Comparison of ENCODE assay signal across 8 mouse cellular contexts in genomic region chr11:79030570-79031451, GRCm38 (mm10). TPM values are rescaled to one million over a fixed set of nuclear protein-coding genes. Genes with fewer than 3 reads are reported as not detected.
A peak's percentile ranks its signal among the peaks of the same experiment; 100 is the strongest.
DNase-seq lines count a peak whose midpoint lies in the region; ATAC-seq and TF ChIP-seq lines count a peak whose summit lies in the region.

No protein-coding gene starts in this region.

- peak; percentile 67 for ATAC-seq in hindbrain, postnatal 0 days

- no peaks in the 10 kb centered on the region for H3K9me3 ChIP-seq in hindbrain, postnatal 0 days (ENCODE audit: low read length)

- H3K9ac ChIP-seq in hindbrain, postnatal 0 days (replicated peaks; ENCODE audit: low read length), result no peak overlapping the region

- 0 out of 2 replicates have a peak, but pooled peaks cover 4% of the 10 kb centered on the region for H3K4me1 ChIP-seq in hindbrain, postnatal 0 days (ENCODE audit: insufficient read depth, low read length)

- no peak overlapping the region for H3K4me2 ChIP-seq in hindbrain, postnatal 0 days (ENCODE audit: low read depth, low read length)

- no peak overlapping the region for H3K27ac ChIP-seq in hindbrain, postnatal 0 days

- WGBS in hindbrain, postnatal 0 days, result 65% methylated on average over 19 of the region's 19 CpGs

- peaks cover 16% of the 10 kb centered on the region for H3K36me3 ChIP-seq in hindbrain, postnatal 0 days (ENCODE audit: insufficient read depth, low read length)

- H3K27me3 ChIP-seq in hindbrain, postnatal 0 days (ENCODE audit: insufficient read depth, low read length), result no peaks in the 10 kb centered on the region

- DNase-seq in ZHBTc4 (ENCODE audit: low read depth, low spot score), result peak; percentile 66
- DNase-seq in cerebellum, postnatal 14 days, result peak; percentile 89 to 95
- DNase-seq in frontal cortex, postnatal 25 days (ENCODE audit: low spot score in 2 of 2), result peak; percentile 84
- DNase-seq in hindbrain, postnatal 0 days (ENCODE audit: low spot score), result peak; percentile 88
- peak; percentile 53 to 92 for DNase-seq in left cerebral cortex, adult 8-10 months (ENCODE audit: low spot score in 2 of 2)
- DNase-seq in mesoderm, embryonic 11.5 days (ENCODE audit: low read depth, low spot score), result peak; percentile 69
- peak; percentile 99 for DNase-seq in right cerebral cortex, postnatal 4 days
- peak; percentile 69 for DNase-seq in yolk sac, embryonic 10.5 days (ENCODE audit: low spot score)

- peak; percentile 99 for TF ChIP-seq CTCF in hindbrain, postnatal 0 days (IDR thresholded peaks at IDR 0.05; ENCODE audit: low read depth)

- no peak overlapping the region for H3K4me3 ChIP-seq in hindbrain, postnatal 0 days (ENCODE audit: low read length)

RNA-seq across cellular contexts. Expression of gene Lgals9, which starts 46.1 kb away (rescaled TPM):
- 19.0 and 21.8 TPM in 2 replicates for total RNA-seq in hindbrain, postnatal 0 days (2014; rRNA removed)
- 23.3 and 24.0 TPM in 2 replicates for polyA plus RNA-seq in hindbrain, postnatal 0 days (2015; fragmentation: Nextera tagmentation; extraction: Ambion mirVana)
- total RNA-seq in left cerebral cortex, adult 8-10 months (2022), result 10 to 100 TPM in 1 of 4 experiments, 1 to 10 TPM in 3; 4.8 to 13.3 (median 7.3) TPM
